Mouse (Mus musculus) CH12.LX (cell line): Measurements from ENCODE around the gene Tekt4. TPM values are rescaled to one million over a fixed set of nuclear protein-coding genes. Genes with fewer than 3 reads are reported as not detected.

ENCODE experiments used
- DNase-seq: peaks from one replicate; pipeline ENCODE4 v3.0.0-alpha.2; 2013; ENCODE audit errors: extremely low read depth
- H3K27ac ChIP-seq: 2 replicates; pipeline ENCODE4 v1.5.1; 2012; ENCODE audit warnings: low read depth, mild to moderate bottlenecking, control low read depth, moderate library complexity; ENCODE audit not compliant: insufficient read depth
- H3K27me3 ChIP-seq: replicated peaks from 2 replicates; pipeline ENCODE3; 2012; ENCODE audit warnings: inconsistent platforms
- H3K36me3 ChIP-seq, 2 experiments: replicated peaks in 1 of 2; 2 replicates each; pipeline versions ENCODE3 to v1.6.1; 2012; ENCODE audit warnings: inconsistent platforms in 1 of 2, low read length in 1 of 2, mild to moderate bottlenecking in 1 of 2, mixed read lengths in 1 of 2, moderate library complexity in 1 of 2; ENCODE audit not compliant: control insufficient read depth in 1 of 2, insufficient read depth in 1 of 2
- H3K4me1 ChIP-seq, 2 experiments: 2 replicates each; pipeline ENCODE4 v1.6.1; 2012; ENCODE audit warnings: inconsistent platforms in 1 of 2, moderate library complexity in 1 of 2; ENCODE audit not compliant: insufficient read depth in 2 of 2, control insufficient read depth in 1 of 2
- H3K4me2 ChIP-seq: 2 replicates; pipeline ENCODE4 v1.6.1; 2012; ENCODE audit warnings: low read depth, mild to moderate bottlenecking, control low read depth; ENCODE audit not compliant: poor library complexity, insufficient read depth, severe bottlenecking
- H3K4me3 ChIP-seq, 3 experiments: fragments of 150-350 bp in 1 of 3; sonication (generic) in 1 of 3; replicated peaks in 1 of 3; 2 replicates each; pipeline versions ENCODE3 to v1.5.1; 2011 to 2012; ENCODE audit warnings: low read depth in 2 of 3, low read length in 2 of 3, mild to moderate bottlenecking in 2 of 3, moderate library complexity in 2 of 3, control low read depth in 1 of 3, improper control_type of control experiment in 1 of 3, inconsistent platforms in 1 of 3, mixed read lengths in 1 of 3; ENCODE audit not compliant: poor library complexity in 1 of 3
- H3K79me2 ChIP-seq: replicated peaks from 2 replicates; pipeline ENCODE4 v1.6.1; 2012; ENCODE audit warnings: mild to moderate bottlenecking, moderate library complexity; ENCODE audit not compliant: control insufficient read depth, poor library complexity, insufficient read depth, severe bottlenecking; ENCODE audit errors: extremely low read depth
- H3K9ac ChIP-seq: 2 replicates; pipeline ENCODE4 v1.6.1; 2012; ENCODE audit warnings: low read depth, mild to moderate bottlenecking, control low read depth, moderate library complexity; ENCODE audit not compliant: insufficient read depth
- H3K9me3 ChIP-seq: replicated peaks from 2 replicates; pipeline ENCODE3; 2012; ENCODE audit warnings: low read length, inconsistent platforms, mixed read lengths
- BHLHE40 ChIP-seq: IDR thresholded peaks from 2 replicates; pipeline ENCODE4 v1.6.1; 2011; ENCODE audit warnings: mild to moderate bottlenecking, low read depth, low read length, improper control_type of control experiment
- CHD1 ChIP-seq: IDR thresholded peaks from 2 replicates; pipeline ENCODE4 v1.6.1; 2012; ENCODE audit warnings: low read depth, low read length, improper control_type of control experiment, inconsistent platforms
- CTCF ChIP-seq, 2 experiments: IDR thresholded peaks in 1 of 2; conservative IDR thresholded peaks in 1 of 2; 2 replicates each; pipeline ENCODE4 v1.5.1; 2011 to 2012; ENCODE audit warnings: low read depth in 2 of 2, low read length in 2 of 2, improper control_type of control experiment in 1 of 2, inconsistent platforms in 1 of 2, mild to moderate bottlenecking in 1 of 2, moderate library complexity in 1 of 2
- E2F4 ChIP-seq: IDR thresholded peaks from 2 replicates; pipeline ENCODE4 v1.6.1; 2011; ENCODE audit warnings: low read depth, low read length, improper control_type of control experiment; ENCODE audit not compliant: insufficient replicate concordance
- ELF1 ChIP-seq: IDR thresholded peaks from 2 replicates; pipeline ENCODE4 v1.6.1; 2014; ENCODE audit warnings: low read depth, mild to moderate bottlenecking, inconsistent platforms, low read length, improper control_type of control experiment
- GABPA ChIP-seq: IDR thresholded peaks from 2 replicates; pipeline ENCODE4 v1.6.1; 2012; ENCODE audit warnings: low read depth, low read length, improper control_type of control experiment, inconsistent platforms; ENCODE audit not compliant: insufficient replicate concordance
- IRF4 ChIP-seq: IDR thresholded peaks from 2 replicates; pipeline ENCODE4 v1.6.1; 2014; ENCODE audit warnings: low read depth, mild to moderate bottlenecking, inconsistent platforms, low read length, improper control_type of control experiment
- JUN ChIP-seq: IDR thresholded peaks from 2 replicates; pipeline ENCODE4 v1.6.1; 2011; ENCODE audit warnings: low read depth, mild to moderate bottlenecking, low read length, improper control_type of control experiment, moderate library complexity; ENCODE audit not compliant: insufficient read depth
- JUND ChIP-seq: conservative IDR thresholded peaks from 2 replicates; pipeline ENCODE4 v1.6.1; 2011; ENCODE audit warnings: low read depth, low read length, improper control_type of control experiment
- KAT2A ChIP-seq: IDR thresholded peaks from 2 replicates; pipeline ENCODE4 v1.6.1; 2012; ENCODE audit warnings: low read length, improper control_type of control experiment, inconsistent platforms; ENCODE audit not compliant: insufficient replicate concordance
- MAFK ChIP-seq: IDR thresholded peaks from 2 replicates; pipeline ENCODE4 v1.6.1; 2011; ENCODE audit warnings: low read length, improper control_type of control experiment; ENCODE audit not compliant: insufficient replicate concordance
- MAX ChIP-seq: IDR thresholded peaks from 2 replicates; pipeline ENCODE4 v1.6.1; 2011; ENCODE audit warnings: low read length, improper control_type of control experiment
- MEF2A ChIP-seq: IDR thresholded peaks from 2 replicates; pipeline ENCODE4 v1.6.1; 2014; ENCODE audit warnings: low read depth, mild to moderate bottlenecking, inconsistent platforms, low read length, improper control_type of control experiment, borderline replicate concordance
- MXI1 ChIP-seq: IDR thresholded peaks from 2 replicates; pipeline ENCODE4 v1.6.1; 2011; ENCODE audit warnings: mild to moderate bottlenecking, low read depth, low read length, improper control_type of control experiment
- MYC ChIP-seq: IDR thresholded peaks from 2 replicates; pipeline ENCODE4 v1.6.1; 2011; ENCODE audit warnings: low read depth, mild to moderate bottlenecking, improper control_type of control experiment, low read length
- NELFE ChIP-seq: IDR thresholded peaks from 2 replicates; pipeline ENCODE4 v1.6.1; 2011; ENCODE audit warnings: low read depth, low read length, improper control_type of control experiment
- NRF1 ChIP-seq: IDR thresholded peaks from 2 replicates; pipeline ENCODE4 v1.6.1; 2014; ENCODE audit warnings: low read depth, mild to moderate bottlenecking, inconsistent platforms, low read length, improper control_type of control experiment, moderate library complexity
- PAX5 ChIP-seq: IDR thresholded peaks from 2 replicates; pipeline ENCODE4 v1.6.1; 2012; ENCODE audit warnings: low read length, inconsistent platforms, mixed read lengths
- POLR2A ChIP-seq: IDR thresholded peaks from 2 replicates; pipeline ENCODE4 v1.6.1; 2011; ENCODE audit warnings: low read depth, mild to moderate bottlenecking, improper control_type of control experiment, low read length
- POLR2AphosphoS2 ChIP-seq: IDR thresholded peaks from 2 replicates; pipeline ENCODE4 v1.6.1; 2011; ENCODE audit warnings: low read depth, low read length, improper control_type of control experiment
- RAD21 ChIP-seq: IDR thresholded peaks from 2 replicates; pipeline ENCODE4 v1.6.1; 2011; ENCODE audit warnings: low read depth, mild to moderate bottlenecking, low read length, improper control_type of control experiment, moderate library complexity
- RCOR1 ChIP-seq: conservative IDR thresholded peaks from 2 replicates; pipeline ENCODE4 v1.6.1; 2012; ENCODE audit warnings: low read depth, mild to moderate bottlenecking, inconsistent platforms, low read length, improper control_type of control experiment
- SIN3A ChIP-seq: IDR thresholded peaks from 2 replicates; pipeline ENCODE4 v1.6.1; 2012; ENCODE audit warnings: low read length, improper control_type of control experiment, inconsistent platforms
- TBP ChIP-seq: conservative IDR thresholded peaks from 2 replicates; pipeline ENCODE4 v1.6.1; 2011; ENCODE audit warnings: low read depth, low read length, improper control_type of control experiment
- TCF12 ChIP-seq: IDR thresholded peaks from 2 replicates; pipeline ENCODE4 v1.6.1; 2014; ENCODE audit warnings: low read depth, mild to moderate bottlenecking, inconsistent platforms, low read length, improper control_type of control experiment
- UBTF ChIP-seq: IDR thresholded peaks from 2 replicates; pipeline ENCODE4 v1.6.1; 2012; ENCODE audit warnings: low read depth, mild to moderate bottlenecking, inconsistent platforms, low read length, improper control_type of control experiment, moderate library complexity
- USF2 ChIP-seq: conservative IDR thresholded peaks from 2 replicates; pipeline ENCODE4 v1.6.1; 2011; ENCODE audit warnings: low read depth, low read length, improper control_type of control experiment
- ZC3H11A ChIP-seq: IDR thresholded peaks from 2 replicates; pipeline ENCODE4 v1.6.1; 2012; ENCODE audit warnings: low read depth, mild to moderate bottlenecking, inconsistent platforms, low read length, improper control_type of control experiment
- ZKSCAN1 ChIP-seq: IDR thresholded peaks from 2 replicates; pipeline ENCODE4 v1.6.1; 2012; ENCODE audit warnings: low read depth, inconsistent platforms, low read length, improper control_type of control experiment, borderline replicate concordance
- ZMIZ1 ChIP-seq: IDR thresholded peaks from 2 replicates; pipeline ENCODE4 v1.6.1; 2012; ENCODE audit warnings: low read depth, mild to moderate bottlenecking, inconsistent platforms, low read length, improper control_type of control experiment
- ZNF384 ChIP-seq: IDR thresholded peaks from 2 replicates; pipeline ENCODE4 v1.6.1; 2012; ENCODE audit warnings: low read depth, low read length, improper control_type of control experiment, inconsistent platforms
- dilution Hi-C: fragments of 300-500 bp; cut with MboI; formaldehyde crosslinking; loops from 2 replicates; pipeline ENCODE4 v1.14.3; 2020; ENCODE audit warnings: low sequenced_read_pairs; ENCODE audit not compliant: extremely low pct_unique_long_range_greater_than_20kb, extremely low pct_ligation_motif_present
- in situ Hi-C: fragments of 300-500 bp; cut with MboI; formaldehyde crosslinking; loops from 3 replicates; pipeline ENCODE4 v1.14.3; 2019; ENCODE audit warnings: low sequenced_read_pairs, low pct_ligation_motif_present, low pct_unique_long_range_greater_than_20kb, mixed read lengths
- polyA plus RNA-seq: library from polyadenylated mRNA; unstranded; fragments of >175 nt; gene quantifications from 2 replicates; pipeline ENCODE4 v1.2.1, GENCODE M21; 2012; ENCODE audit warnings: low read depth; ENCODE audit not compliant: insufficient read length
- total RNA-seq, 2 experiments: library from RNA; depleted of rRNA; stranded (reverse); fragments of 300-350 nt in 1 of 2; fragments of >200 nt in 1 of 2; gene quantifications; 2 replicates each; pipeline ENCODE4 v1.2.3; 2012 to 2014

Gene Tekt4
- total and polyA plus RNA-seq, 3 experiments, result not detected

- dilution Hi-C loops (no loop called here), in situ Hi-C loops (no loop called here)
- no peak for TF ChIP-seq ZMIZ1
- TF ChIP-seq TBP, result no peak
- no peak for TF ChIP-seq NELFE
- TF ChIP-seq ELF1, result no peak
- no peak for TF ChIP-seq SIN3A
- TF ChIP-seq USF2, result no peak
- TF ChIP-seq JUND, result no peak
- no peak for TF ChIP-seq TCF12
- no peak for TF ChIP-seq MXI1
- TF ChIP-seq BHLHE40, result no peak
- TF ChIP-seq CHD1, result no peak
- TF ChIP-seq KAT2A, result no peak
- TF ChIP-seq E2F4, result no peak
- no peak for TF ChIP-seq POLR2A
- TF ChIP-seq POLR2AphosphoS2, result no peak
- TF ChIP-seq MAX, result no peak
- no peak for TF ChIP-seq MEF2A
- no peak for TF ChIP-seq ZC3H11A
- no peak for TF ChIP-seq MYC
- no peak for TF ChIP-seq JUN
These were observed 66.1 kb downstream of the Tekt4 start for GRCm38 (mm10) chr17:25520492-25520891.

GRCm38 (mm10) chr17:25522080-25522479 lies 67.7 kb downstream of the Tekt4 start:
- Histone ChIP-seq H3K36me3 (no peaks in the 10 kb centered on the region), H3K79me2 (no peaks in the 10 kb centered on the region), H3K4me1 (peaks cover 0 to 2% of the 10 kb centered on the region in 2 experiments; a peak in 1 of 4 replicates), H3K4me2 (no peak overlapping the region), H3K4me3 (no peak overlapping the region), H3K27me3 (peaks cover 77% of the 10 kb centered on the region), H3K27ac (no peak overlapping the region), H3K9ac (no peak overlapping the region), H3K9me3 (no peaks in the 10 kb centered on the region)
- in situ Hi-C loops, result no loop called here
- no peak for DNase-seq
- TF ChIP-seq POLR2AphosphoS2, result no peak
- no peak for TF ChIP-seq MXI1
- TF ChIP-seq MAX, result no peak
- TF ChIP-seq MAFK, result no peak
- no peak for TF ChIP-seq CTCF (conservative IDR thresholded peaks at IDR 0.05 in 1 of 2, IDR thresholded peaks at IDR 0.05 in 1 of 2; ENCODE audit: low read depth in 2 of 2, low read length in 2 of 2)
- TF ChIP-seq PAX5, result no peak
- TF ChIP-seq IRF4, result no peak
- TF ChIP-seq GABPA, result no peak
- no peak for TF ChIP-seq KAT2A
- TF ChIP-seq ZKSCAN1, result no peak
- no peak for TF ChIP-seq CHD1
- no peak for TF ChIP-seq RAD21
- no peak for TF ChIP-seq JUN
- TF ChIP-seq SIN3A, result no peak
- no peak for TF ChIP-seq ZNF384
- TF ChIP-seq RCOR1, result no peak
- TF ChIP-seq BHLHE40, result no peak
- no peak for TF ChIP-seq UBTF
- no peak for TF ChIP-seq NRF1
- dilution Hi-C loops, result no loop called here

More at GRCm38 (mm10) chr17:25520492-25520891, 66.1 kb downstream of the Tekt4 start:
- Histone ChIP-seq H3K36me3 (no peaks in the 10 kb centered on the region), H3K9ac (no peak overlapping the region), H3K79me2 (no peaks in the 10 kb centered on the region), H3K27ac (no peak overlapping the region), H3K4me1 (peaks cover 2 to 14% of the 10 kb centered on the region in 2 experiments; a peak in 3 of 4 replicates), H3K9me3 (no peaks in the 10 kb centered on the region), H3K4me3 (no peak overlapping the region), H3K4me2 (no peak overlapping the region), H3K27me3 (peaks cover 61% of the 10 kb centered on the region)
- DNase-seq, result no peak
